Mouse (Mus musculus) monocyte, adult 59 days (primary cell): ENCODE data around the gene Gm13119. TPM values are rescaled to one million over a fixed set of nuclear protein-coding genes. Genes with fewer than 3 reads are reported as not detected.

ENCODE experiments used
- total RNA-seq, 2 experiments: library from RNA; stranded (reverse); gene quantifications; one replicate each; pipeline ENCODE4 v1.2.4; 2023

Gm13119 gene
- not detected for total RNA-seq

GRCm38 (mm10) chr4:144357642-144358041 is at the start of gene Gm13119:
TSS of gene Gm13119 (plus strand) at chr4:144357942.

DNA sequence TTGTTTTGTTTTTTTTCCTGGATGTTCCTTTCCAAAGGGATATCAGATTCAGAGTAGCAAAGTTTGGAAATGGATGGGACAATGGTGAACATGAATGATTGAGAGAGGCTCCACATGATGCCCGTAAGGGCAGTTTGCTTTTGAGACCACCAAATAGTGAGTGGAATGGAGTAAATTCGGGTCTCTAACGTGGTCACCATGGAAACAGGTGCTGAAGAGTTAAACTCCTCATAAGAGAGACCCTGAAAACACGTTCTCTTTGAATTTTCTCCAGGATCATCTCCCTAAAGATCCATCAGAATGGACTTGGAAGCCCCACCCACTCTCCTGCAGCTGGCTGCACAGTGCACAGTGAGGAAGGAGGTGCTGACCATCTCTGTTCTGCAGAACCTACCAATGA is 27.8 kb upstream of the Gm13119 start, which contains the start of gene Gm13128:
Gm13128 (plus strand) TSS at position 301 of the 400 bp plus-strand sequence.

GRCm38 (mm10) chr4:144377911-144378310 is 20.2 kb downstream of the Gm13119 start, which contains the start of gene Pramef20:
TSS of gene Pramef20 (minus strand) at chr4:144377933.

GRCm38 (mm10) chr4:144408290-144408689 is 50.5 kb downstream of the Gm13119 start, which contains the start of gene Pramef12:
TSS of gene Pramef12 (minus strand) at chr4:144408464.

Other genes starting within 250 kb of the Gm13119 start
- gene Oog3, start 195.3 kb upstream of the Gm13119 start, total RNA-seq = not detected
- not detected for gene Oog2, start 167.2 kb upstream of the Gm13119 start, total RNA-seq
- gene C87977, start 144.6 kb upstream of the Gm13119 start, total RNA-seq = not detected
- gene Pramel5, start 77.5 kb upstream of the Gm13119 start, total RNA-seq = not detected
- not detected for gene Gm13128, start 27.7 kb upstream of the Gm13119 start, total RNA-seq
- not detected for gene Pramef20, start 20.0 kb downstream of the Gm13119 start, total RNA-seq
- not detected for gene Pramef12, start 50.5 kb downstream of the Gm13119 start, total RNA-seq
- gene 1700012P22Rik, start 80.8 kb downstream of the Gm13119 start, total RNA-seq = not detected
- not detected for gene Gm9944, start 95.4 kb downstream of the Gm13119 start, total RNA-seq
- gene Aadacl3, start 105.8 kb downstream of the Gm13119 start, total RNA-seq = not detected
- not detected for gene 9430007A20Rik, start 161.9 kb downstream of the Gm13119 start, total RNA-seq
- not detected for gene Gm13124, start 207.2 kb downstream of the Gm13119 start, total RNA-seq